Mouse (Mus musculus): ENCODE data around the gene Nfic. TPM values are rescaled to one million over a fixed set of nuclear protein-coding genes. Genes with fewer than 3 reads are reported as not detected.

Gene Nfic
- total and polyA plus RNA-seq, 3 experiments: 2.0 to 9.7 TPM; not detected in 1

GRCm38 (mm10) chr10:81411471-81412400 is 43.7 kb downstream of the Nfic start:
- Histone ChIP-seq H3K9me3 (replicated peaks; ENCODE audit: insufficient read depth, low read length) (no peaks in the 10 kb centered on the region), H3K4me1 (ENCODE audit: control insufficient read depth in 1 of 2, insufficient read depth in 2 of 2, low read length in 2 of 2) (peaks cover 3 to 20% of the 10 kb centered on the region in 2 experiments; a peak in 3 of 4 replicates), H3K79me2 (ENCODE audit: control insufficient read depth, insufficient read depth, low read length, poor library complexity) (no peaks in the 10 kb centered on the region), H3K36me3 (ENCODE audit: control insufficient read depth in 1 of 2, insufficient read depth in 2 of 2, low read length in 2 of 2) (peaks cover 0 to 12% of the 10 kb centered on the region in 2 experiments; a peak in 2 of 4 replicates), H3K4me3 (ENCODE audit: control insufficient read depth in 1 of 2, insufficient read depth in 1 of 2, low read depth in 2 of 2, low read length in 2 of 2) (no peak overlapping the region), H3K27ac (ENCODE audit: control insufficient read depth, low read depth, low read length) (no peak overlapping the region), H3K9ac (ENCODE audit: control insufficient read depth, low read depth, low read length, poor library complexity, severe bottlenecking) (no peak overlapping the region), H3K27me3 (ENCODE audit: control insufficient read depth in 1 of 2, insufficient read depth in 2 of 2, low read length in 2 of 2) (no peaks in the 10 kb centered on the region)
- no peak for DNase-seq (ENCODE audit: low read depth, low spot score)
- TF ChIP-seq BHLHE40 (IDR thresholded peaks at IDR 0.05; ENCODE audit: borderline replicate concordance, low read depth, low read length) (no peak), TCF12 (IDR thresholded peaks at IDR 0.05; ENCODE audit: low read depth, low read length) (no peak), NELFE (IDR thresholded peaks at IDR 0.05; ENCODE audit: low read depth, low read length) (no peak), TBP (IDR thresholded peaks at IDR 0.05; ENCODE audit: low read depth, low read length) (no peak), E2F4 (IDR thresholded peaks at IDR 0.05; ENCODE audit: borderline replicate concordance, low read depth, low read length) (no peak), USF1 (IDR thresholded peaks at IDR 0.05; ENCODE audit: low read depth, low read length) (no peak)

- Histone ChIP-seq H3K4me1 (ENCODE audit: control insufficient read depth in 1 of 2, insufficient read depth in 2 of 2, low read length in 2 of 2) (peaks cover 3 to 20% of the 10 kb centered on the region in 2 experiments; a peak in 3 of 4 replicates), H3K27ac (ENCODE audit: control insufficient read depth, low read depth, low read length) (no peak overlapping the region), H3K9ac (ENCODE audit: control insufficient read depth, low read depth, low read length, poor library complexity, severe bottlenecking) (no peak overlapping the region), H3K27me3 (ENCODE audit: control insufficient read depth in 1 of 2, insufficient read depth in 2 of 2, low read length in 2 of 2) (no peaks in the 10 kb centered on the region), H3K9me3 (replicated peaks; ENCODE audit: insufficient read depth, low read length) (no peaks in the 10 kb centered on the region), H3K79me2 (ENCODE audit: control insufficient read depth, insufficient read depth, low read length, poor library complexity) (no peaks in the 10 kb centered on the region), H3K36me3 (ENCODE audit: control insufficient read depth in 1 of 2, insufficient read depth in 2 of 2, low read length in 2 of 2) (peaks cover 0 to 12% of the 10 kb centered on the region in 2 experiments; a peak in 2 of 4 replicates), H3K4me3 (ENCODE audit: control insufficient read depth in 1 of 2, insufficient read depth in 1 of 2, low read depth in 2 of 2, low read length in 2 of 2) (no peak overlapping the region)
- no peak for TF ChIP-seq ZMIZ1 (IDR thresholded peaks at IDR 0.05; ENCODE audit: low read depth, low read length)
- TF ChIP-seq TCF12 (IDR thresholded peaks at IDR 0.05; ENCODE audit: low read depth, low read length): no peak
- TF ChIP-seq USF2 (IDR thresholded peaks at IDR 0.05; ENCODE audit: borderline replicate concordance in 1 of 2, insufficient read depth in 1 of 2, low read depth in 1 of 2, low read length in 2 of 2): no peak
- TF ChIP-seq JUND (IDR thresholded peaks at IDR 0.05; ENCODE audit: low read depth, low read length): no peak
- TF ChIP-seq E2F4 (IDR thresholded peaks at IDR 0.05; ENCODE audit: borderline replicate concordance, low read depth, low read length): no peak
- no peak for TF ChIP-seq SMC3 (IDR thresholded peaks at IDR 0.05; ENCODE audit: low read depth, low read length)
- TF ChIP-seq MAX (IDR thresholded peaks at IDR 0.05; ENCODE audit: low read length): no peak
- no peak for TF ChIP-seq MEF2A (IDR thresholded peaks at IDR 0.05; ENCODE audit: extremely low read depth, insufficient replicate concordance, low read depth, low read length, poor library complexity, severe bottlenecking)
- no peak for TF ChIP-seq CHD1 (IDR thresholded peaks at IDR 0.05; ENCODE audit: low read depth, low read length)
- no peak for TF ChIP-seq TAL1 (IDR thresholded peaks at IDR 0.05; ENCODE audit: low read length)
- no peak for TF ChIP-seq GATA1 (IDR thresholded peaks at IDR 0.05; ENCODE audit: low read depth, low read length)
- no peak for TF ChIP-seq ELF1 (IDR thresholded peaks at IDR 0.05; ENCODE audit: low read depth, low read length)
- no peak for TF ChIP-seq RAD21 (IDR thresholded peaks at IDR 0.05; ENCODE audit: low read depth, low read length)
- TF ChIP-seq MXI1 (IDR thresholded peaks at IDR 0.05; ENCODE audit: low read depth, low read length): no peak
- TF ChIP-seq ZC3H11A (IDR thresholded peaks at IDR 0.05; ENCODE audit: low read depth, low read length): no peak
- no peak for TF ChIP-seq ETS1 (IDR thresholded peaks at IDR 0.05; ENCODE audit: low read depth, low read length)
- no peak for TF ChIP-seq MYB (IDR thresholded peaks at IDR 0.05; ENCODE audit: low read depth, low read length)
- TF ChIP-seq CTCF (IDR thresholded peaks at IDR 0.05 in 2 of 3, conservative IDR thresholded peaks at IDR 0.05 in 1 of 3; ENCODE audit: control insufficient read depth in 1 of 3, insufficient read depth in 1 of 3, low read depth in 2 of 3, low read length in 3 of 3, poor library complexity in 1 of 3, severe bottlenecking in 1 of 3): no peak
- no peak for TF ChIP-seq BHLHE40 (IDR thresholded peaks at IDR 0.05; ENCODE audit: borderline replicate concordance, low read depth, low read length)
- DNase-seq (ENCODE audit: low read depth, low spot score): no peak
Observed at GRCm38 (mm10) chr10:81410981-81411380, 44.5 kb downstream of the Nfic start.

All from MEL (cell line).